Mouse (Mus musculus): Measurements from ENCODE around the gene Slc30a1.

Slc30a1 gene

DNA sequence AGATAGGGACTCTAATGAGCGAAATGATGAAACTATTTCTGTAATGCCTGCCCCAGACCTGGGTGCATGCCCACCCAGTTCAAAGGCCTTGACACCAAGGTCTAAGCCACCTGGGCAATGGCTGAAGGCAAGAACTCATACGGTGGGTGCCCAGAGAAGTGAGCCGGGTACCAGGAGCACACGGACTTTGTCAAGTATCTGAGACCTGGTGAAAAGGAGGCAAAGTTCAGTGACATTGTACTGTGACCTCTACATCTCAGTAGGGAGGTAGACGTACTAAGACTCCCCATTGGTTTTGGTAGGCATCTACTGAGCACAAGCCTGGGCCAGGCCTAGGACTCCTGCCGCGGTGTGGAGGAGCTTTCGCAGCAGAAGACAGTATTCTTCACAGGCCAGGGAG is 38.8 kb downstream of the Slc30a1 start:
- no peak for DNase-seq

DNA sequence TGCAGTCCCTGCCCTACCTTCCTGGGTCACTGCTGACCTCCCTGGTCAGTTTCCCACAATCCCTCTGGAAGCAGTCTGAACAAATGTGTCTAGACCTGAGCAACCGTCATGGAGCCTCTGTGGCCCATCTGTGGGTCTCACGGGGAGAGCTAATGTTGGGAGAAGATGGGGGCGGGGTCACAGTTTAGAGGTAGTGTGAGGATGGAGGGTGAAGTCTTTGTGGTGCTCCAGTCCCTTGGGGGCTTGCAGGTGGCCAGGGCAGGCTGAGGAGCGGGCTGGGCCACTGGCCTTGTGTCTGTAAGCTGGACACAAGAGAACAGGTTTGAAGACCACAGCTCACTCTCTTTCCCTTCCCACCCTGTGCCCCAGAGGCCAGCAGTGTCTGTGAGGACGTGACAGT is 39.2 kb downstream of the Slc30a1 start:
- no peak for DNase-seq

DNA sequence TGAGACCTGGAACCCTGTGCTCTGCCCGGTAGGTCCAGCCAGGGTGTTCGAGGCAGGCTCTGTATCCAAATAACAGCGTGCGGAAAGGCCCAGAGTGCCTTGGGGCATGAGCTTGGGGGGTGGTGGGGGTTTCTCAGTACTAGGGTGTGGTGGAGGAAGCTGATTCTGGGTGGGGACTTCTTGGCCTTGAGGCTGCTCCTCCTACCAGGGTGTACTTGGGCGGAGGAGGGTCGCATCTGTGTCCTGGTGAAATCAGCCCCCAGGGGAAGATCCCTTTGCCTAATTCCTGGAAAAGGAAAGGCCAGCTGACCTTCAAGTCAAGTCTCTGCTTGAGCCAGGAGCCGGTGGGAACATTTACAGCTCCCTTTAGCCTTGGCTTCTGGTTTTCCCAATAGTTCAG is 39.7 kb downstream of the Slc30a1 start:
- DNase-seq, result no peak

DNA sequence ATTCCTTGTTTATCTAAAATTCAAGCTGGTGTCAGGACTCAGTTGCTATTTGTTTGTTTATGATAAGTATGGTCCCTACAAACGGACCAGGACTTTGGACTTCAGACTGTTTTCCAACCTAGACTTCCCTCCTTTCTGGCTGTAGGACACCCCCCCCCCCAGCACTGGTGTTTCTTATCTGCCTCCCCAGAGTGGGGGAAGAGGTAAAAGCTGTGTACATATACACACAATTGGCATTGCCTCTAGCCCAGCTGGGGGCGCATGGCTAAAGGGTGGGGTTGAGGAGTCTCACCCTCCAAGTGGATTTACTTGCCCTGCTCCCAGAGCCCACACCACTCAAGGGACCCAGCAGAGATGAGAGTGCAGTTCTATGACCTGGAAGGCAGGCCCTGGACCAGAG is 40.3 kb downstream of the Slc30a1 start:
- no peak for DNase-seq

DNA sequence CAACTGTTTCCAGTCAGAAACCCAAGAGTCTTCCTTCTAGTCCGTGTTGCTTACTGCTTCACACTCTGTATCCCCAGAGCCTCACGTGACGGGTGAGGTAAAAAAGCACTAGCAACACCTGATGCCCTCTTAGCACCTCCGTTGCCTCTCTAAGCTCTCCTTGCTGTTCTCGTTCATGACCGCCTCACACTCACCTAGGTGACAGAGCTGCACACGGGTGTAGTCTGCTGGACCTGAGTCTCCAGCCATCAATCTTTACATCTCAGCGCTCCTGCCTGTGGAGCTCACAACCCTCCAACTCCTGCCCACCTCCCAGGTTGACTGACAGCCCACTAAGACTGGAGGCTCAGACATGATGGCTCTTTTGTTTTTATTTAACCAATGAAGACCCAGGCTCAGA is 41.2 kb downstream of the Slc30a1 start:
- DNase-seq, result no peak

DNA sequence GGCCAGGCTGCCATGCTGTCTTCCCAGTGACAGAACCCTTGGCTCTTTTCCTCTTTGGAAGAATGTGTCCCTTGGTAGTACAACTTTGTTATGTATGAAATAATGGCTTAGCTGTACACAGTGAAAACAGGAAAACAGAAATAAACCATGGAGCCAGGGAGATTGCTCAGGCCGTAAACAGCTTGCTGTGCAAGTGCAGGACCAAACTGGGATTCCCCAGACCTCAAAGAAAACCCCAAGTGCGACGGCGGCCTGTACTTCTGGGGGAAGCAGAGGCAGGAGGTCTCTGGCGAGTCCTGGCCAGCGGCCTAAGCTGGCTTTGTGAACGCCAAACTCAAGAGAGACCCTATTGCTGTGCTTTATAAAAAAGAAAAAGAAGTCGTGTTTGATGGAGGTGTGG is 42.0 kb downstream of the Slc30a1 start:
- DNase-seq, result no peak

DNA sequence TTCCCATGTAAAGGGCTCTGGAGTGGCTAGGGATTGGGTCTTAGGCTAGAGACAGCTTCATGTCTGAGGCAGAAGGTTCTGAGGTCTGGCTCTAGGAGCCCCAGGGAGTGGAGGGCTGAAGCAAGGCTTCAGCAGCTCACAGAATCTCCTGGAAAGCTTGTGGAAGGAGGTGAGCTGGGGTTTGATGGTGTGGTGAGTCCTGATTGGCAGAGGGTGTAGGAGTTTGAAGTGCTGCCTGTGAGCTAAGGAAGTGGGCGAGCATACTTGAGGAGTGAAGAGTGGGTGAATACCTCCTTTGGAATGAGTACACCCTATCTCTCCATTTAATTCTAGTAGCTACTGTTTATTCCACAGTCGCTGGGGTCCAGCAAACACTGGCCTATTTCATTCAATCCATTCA is 44.0 kb downstream of the Slc30a1 start:
- no peak for DNase-seq

DNA sequence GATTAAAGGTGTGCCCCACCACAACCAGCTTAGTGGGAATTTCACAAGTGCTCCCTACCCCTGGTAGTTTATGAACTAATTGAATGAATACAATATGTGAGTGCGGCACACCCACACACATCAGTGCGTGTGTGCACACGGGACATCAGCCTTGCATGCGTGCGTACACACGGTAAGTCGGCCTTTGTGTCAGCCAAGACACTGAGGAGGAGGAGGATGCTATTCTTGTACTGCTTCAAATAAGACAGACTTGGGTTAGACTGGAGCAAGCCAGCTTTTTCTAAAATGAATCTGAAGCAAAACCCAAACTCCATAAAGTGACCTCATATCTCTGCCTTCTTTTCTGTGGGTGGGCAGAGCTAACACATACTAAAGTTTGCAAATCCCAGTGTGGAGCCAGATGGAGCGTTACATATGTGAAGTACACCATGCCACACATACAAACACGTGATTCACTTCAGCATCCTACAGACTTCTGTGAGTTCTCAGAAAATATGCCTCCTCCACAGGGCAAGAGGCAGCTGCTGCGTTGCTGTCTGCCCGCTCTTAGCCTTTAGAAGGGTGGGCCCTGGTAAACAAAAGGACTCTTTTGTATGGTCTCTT is 46.3 kb downstream of the Slc30a1 start:
- DNase-seq, result no peak

DNA sequence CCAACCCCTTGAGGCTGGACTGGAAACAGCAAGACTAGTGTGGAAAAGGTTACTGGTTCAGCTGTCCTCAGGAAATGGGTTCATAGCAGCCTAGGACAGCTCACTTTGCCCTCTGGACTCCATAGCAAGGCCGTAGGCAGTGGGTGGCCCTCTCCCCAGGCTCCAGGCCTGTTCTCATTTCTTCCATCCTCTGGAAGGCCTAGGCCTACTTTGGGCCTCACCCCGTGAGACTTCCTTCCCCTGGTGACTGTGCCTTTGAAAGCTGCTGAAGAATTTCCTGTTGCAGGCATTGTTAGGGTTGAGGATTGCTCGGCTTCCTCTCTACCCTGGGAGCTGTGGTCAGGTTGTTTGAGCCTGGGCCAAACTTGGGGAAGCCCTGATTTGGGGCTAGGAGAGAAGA is 48.5 kb downstream of the Slc30a1 start:
- DNase-seq, result peak; percentile 58

DNA sequence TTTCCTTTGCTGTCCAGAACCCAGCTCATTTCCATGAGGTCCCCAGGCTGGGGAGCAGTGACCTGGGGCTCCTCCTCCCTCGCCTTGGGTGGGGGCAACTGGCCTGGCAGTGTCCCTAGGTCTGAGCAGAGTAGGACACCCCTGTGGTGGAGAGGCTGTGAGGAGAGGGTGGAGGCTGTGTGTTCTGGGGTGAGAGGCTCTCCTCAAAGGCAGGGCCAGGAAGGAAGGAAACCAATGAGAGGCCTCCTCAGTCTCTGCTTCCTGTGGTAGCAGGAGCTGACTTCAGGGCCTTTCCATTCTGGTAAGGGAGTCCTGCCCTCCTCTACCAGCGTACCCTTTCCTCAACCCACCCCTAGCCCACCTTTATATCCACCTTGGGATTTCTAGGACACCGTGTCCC is 49.7 kb downstream of the Slc30a1 start:
- peak; percentile 59 for DNase-seq

DNA sequence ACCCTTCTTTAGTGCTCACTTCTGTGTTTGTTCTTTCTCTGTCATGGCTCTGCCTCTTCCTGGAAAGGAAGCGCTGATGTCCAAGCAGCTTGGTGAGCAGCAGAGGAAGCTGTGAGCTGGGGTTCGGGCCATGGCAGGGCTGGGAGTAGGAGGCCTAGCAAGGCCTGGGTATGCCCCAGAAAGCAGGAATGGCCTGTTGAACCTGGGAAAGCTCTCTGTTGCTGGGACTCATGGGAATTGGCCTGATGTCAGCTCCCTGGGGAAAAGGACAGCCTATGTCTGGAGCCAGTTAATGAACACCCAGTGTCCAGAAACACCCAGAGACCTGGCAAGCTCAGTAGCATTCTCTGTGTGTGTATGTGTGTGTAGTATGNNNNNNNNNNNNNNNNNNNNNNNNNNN is 50.3 kb downstream of the Slc30a1 start:
- DNase-seq, result peak; percentile 95

DNA sequence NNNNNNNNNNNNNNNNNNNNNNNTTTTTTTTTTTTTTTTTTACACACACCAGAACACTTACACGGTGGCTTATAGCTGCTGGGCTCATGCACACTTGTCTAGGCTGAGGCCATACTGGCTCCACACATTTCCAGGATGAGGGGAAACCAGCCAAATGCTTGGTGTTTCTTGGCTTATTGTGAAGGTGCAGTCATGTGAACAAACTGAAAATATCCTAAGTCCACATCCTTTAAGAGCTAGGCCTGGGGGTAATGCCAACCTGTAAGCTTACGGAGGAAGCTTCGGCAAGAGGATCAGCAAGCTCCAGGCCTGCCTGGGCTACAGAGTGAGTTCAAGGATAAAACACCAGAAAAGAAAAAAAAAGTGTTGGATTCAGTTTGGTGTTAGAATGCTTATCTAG is 50.8 kb downstream of the Slc30a1 start:
- DNase-seq, result peak; percentile 89

DNA sequence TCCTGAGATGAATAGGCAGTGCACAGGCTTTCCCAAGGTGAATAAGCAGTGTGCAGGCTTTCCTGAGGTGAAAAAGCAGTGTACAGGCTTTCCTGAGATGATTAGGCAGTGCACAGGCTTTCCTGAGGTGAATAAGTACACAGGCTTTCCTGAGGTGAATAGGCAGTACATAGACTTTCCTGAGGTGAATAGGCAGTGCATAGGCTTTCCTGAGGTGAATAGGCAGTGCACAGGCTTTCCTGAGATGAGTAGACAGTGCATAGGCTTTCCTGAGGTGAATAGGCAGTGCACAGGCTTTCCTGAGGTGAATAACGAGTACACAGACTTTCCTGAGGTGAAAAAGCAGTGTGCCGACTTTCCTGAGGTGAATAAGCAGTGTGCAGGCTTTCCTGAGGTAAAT is 54.4 kb downstream of the Slc30a1 start:
- no peak for DNase-seq
